Mouse (Mus musculus): ENCODE measurements at regions not wholly inside any gene's neighbourhood (a gene's known extent, or its start where the extent isn't known, plus 50 kb on each side); places are given as distances from the start of the nearest gene placed in this dataset.

DNA sequence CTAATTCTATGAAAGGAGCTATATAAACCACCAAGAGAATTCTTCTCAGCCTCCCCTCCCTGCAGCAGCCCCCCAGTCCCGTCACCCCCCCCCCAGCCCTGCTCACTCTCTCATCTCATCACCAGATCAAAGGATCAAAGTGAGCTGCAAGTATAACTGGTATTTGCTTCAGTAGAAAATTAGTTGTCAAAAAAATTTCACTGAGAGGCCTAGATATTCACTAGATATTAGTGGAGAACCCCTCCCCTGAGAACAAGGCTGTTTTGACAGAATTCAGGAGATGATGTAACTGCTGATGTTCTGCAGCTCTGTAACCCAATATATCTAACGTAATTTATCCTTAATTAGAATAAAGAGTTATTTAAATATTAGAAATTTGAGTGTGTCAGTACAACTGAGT is 124.2 kb upstream of the Slitrk2 start:
- no peak for DNase-seq

DNA sequence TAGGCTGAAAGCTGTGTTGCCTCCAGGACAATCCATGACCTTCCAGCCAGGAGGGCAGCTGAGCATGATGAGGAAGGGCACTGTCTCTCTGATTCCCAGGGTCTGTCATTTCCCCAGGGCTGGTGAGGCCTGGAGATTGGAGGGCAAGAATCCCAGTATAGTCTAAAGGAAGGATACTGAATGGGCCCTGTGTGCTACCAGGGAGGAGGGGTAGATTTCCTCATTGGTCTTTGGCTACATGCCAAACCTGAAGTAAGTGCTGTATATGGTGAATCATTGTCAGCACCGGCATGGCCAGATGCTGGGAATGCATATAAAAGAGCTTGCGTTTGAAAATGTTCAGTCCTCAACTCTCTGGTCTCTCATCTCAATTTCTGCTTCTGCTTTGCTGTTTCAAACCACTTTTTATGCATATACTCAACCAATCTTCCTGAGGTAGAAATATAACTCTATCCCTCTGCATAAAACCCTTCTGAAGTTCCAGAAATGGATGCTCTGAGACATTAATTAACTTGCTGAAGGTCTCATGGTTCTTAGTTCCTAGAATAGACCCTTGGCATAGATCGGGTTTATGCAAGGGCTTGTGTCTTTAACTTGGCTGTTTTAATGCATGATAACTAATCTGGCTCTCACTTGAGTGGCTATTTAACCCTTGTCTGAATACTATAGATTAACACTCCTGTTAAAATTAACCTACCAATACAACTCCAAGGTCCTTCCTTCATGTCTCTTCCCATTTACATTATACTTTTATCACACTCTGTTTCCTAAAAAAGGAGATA is 122.1 kb upstream of the Slitrk2 start:
- no peak for DNase-seq

DNA sequence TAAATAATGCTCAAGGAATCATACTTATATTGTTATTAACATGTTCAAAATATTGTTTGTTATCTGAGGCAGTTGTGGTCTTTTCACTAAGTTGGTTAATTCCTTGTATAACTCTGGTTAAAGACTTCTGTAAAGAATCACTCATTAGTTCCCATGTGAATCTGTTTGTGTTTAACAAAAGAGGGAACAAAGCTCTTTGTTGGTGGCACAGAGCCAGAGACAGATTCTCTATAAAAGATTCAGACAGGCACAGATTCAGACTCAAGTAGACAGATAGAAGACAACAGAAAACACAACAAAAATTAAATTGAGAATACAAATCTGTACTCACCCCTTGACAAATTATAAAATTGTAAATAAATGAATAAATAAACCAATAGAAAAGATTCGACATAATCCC is 120.2 kb upstream of the Slitrk2 start:
- DNase-seq: no peak

GRCm38 (mm10) chrX:66544002-66544520 is 105.1 kb upstream of the Slitrk2 start:
- no peak for DNase-seq

DNA sequence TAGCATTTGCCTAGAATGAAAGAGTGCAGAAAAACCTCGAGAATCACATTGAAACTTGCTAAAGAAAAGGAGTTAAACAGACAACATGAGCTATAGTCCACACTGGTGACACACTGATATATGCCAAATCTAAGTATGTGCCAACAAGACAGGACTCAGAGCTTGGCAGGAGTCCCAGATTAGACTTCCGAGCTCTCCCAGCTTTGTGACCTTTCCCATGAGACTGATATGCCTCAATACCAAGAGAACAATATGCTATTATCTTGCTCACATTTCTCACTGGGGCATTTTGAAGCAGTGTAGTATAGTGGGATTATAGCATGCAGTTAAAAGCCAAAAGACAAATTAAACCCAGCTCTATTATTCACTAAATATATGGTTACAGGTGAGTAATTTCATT is 94.6 kb upstream of the Slitrk2 start:
- DNase-seq: peak; percentile 35
